Mouse (Mus musculus): Measurements from ENCODE around the gene Mrpl17. TPM values are rescaled to one million over a fixed set of nuclear protein-coding genes. Genes with fewer than 3 reads are reported as not detected.

Gene Mrpl17
- polyA plus RNA-seq, 1 experiment = 157 TPM

DNA sequence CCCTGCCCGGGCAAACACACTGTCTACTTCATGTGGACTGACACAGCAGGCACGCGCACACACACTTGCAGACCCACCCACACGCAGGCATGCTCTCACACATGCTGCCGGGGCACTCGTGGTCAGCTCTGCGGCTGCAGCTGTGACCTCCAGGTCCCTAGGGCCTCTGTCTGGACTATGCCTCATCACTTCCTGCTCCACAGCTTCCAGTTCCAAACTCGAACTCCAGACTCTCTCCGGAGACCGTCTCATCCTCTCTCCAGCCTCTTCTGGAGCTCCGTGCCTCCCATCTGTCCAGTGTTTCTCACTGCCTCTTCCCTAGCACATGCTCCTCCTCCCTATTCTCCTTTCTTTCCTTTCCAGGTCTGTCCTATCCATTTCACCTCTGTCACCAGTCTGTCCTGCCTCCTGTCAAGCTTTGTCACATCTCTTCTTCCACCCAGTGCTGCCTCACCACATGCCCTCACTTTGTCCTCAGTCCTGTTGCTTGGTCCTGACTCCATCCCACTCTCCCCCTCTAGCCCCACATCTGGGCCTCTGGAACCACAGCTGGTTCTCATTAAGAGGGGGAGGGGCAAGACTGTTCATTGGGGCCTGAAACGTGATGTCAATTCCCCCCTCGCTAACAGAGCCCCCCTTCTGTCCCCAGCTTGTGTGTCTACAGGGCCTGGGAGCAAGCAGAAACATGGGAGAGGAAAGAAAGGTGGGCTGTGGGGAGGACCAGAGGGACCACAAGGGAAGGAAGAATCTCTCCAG lies 32.9 kb downstream of the Mrpl17 start:
- H3K36me3 ChIP-seq (ENCODE audit: control insufficient read depth, insufficient read depth, low read length) = no peaks in the 10 kb centered on the region
- DNase-seq = no peak
- H3K4me3 ChIP-seq (ENCODE audit: control insufficient read depth, insufficient read depth, low read length) = no peak overlapping the region
- WGBS = 38% methylated on average over 13 of the region's 13 CpGs
- peaks cover 16% of the 10 kb centered on the region for H3K4me1 ChIP-seq (replicated peaks; ENCODE audit: control insufficient read depth, insufficient read depth, low read length)
- no peaks in the 10 kb centered on the region for H3K27me3 ChIP-seq (ENCODE audit: control insufficient read depth, insufficient read depth, low read length)
- H3K27ac ChIP-seq (ENCODE audit: control insufficient read depth, insufficient read depth, low read length) = peak overlapping the region; percentile 41; the same call in 1 of the 2 replicates
- no peak for TF ChIP-seq POLR2A (IDR thresholded peaks at IDR 0.05; ENCODE audit: control insufficient read depth, extremely low read depth, insufficient read depth, low read length, poor library complexity)
- no peak for TF ChIP-seq CTCF (IDR thresholded peaks at IDR 0.05; ENCODE audit: borderline replicate concordance, control insufficient read depth, extremely low read depth, insufficient read depth, low read length, poor library complexity)

DNA sequence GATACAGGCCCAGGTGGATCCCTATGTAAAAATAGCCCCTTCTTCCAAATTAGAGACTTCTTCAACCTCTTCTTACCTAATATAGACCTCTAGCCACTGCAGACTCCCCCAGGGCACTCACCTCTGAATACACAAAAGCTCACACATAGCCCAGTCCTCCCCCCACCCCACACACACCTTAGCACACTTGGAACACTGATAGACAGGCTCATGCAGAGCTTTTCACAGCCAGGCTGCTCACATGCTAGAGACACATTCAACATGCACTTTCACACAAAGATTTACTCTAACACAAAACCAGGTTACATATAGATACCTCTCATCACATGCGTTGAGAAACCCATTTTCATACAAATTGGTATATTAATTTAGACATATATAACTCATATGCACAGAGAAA lies 33.6 kb downstream of the Mrpl17 start:
- Histone ChIP-seq H3K4me1 (replicated peaks; ENCODE audit: control insufficient read depth, insufficient read depth, low read length) (peaks cover 16% of the 10 kb centered on the region), H3K36me3 (ENCODE audit: control insufficient read depth, insufficient read depth, low read length) (no peaks in the 10 kb centered on the region), H3K27me3 (ENCODE audit: control insufficient read depth, insufficient read depth, low read length) (no peaks in the 10 kb centered on the region), H3K4me3 (ENCODE audit: control insufficient read depth, insufficient read depth, low read length) (no peak overlapping the region), H3K27ac (ENCODE audit: control insufficient read depth, insufficient read depth, low read length) (no peak overlapping the region)
- DNase-seq = no peak
- WGBS = 98% methylated on average over 1 of the region's 1 CpGs
- TF ChIP-seq POLR2A (IDR thresholded peaks at IDR 0.05; ENCODE audit: control insufficient read depth, extremely low read depth, insufficient read depth, low read length, poor library complexity) = no peak

DNA sequence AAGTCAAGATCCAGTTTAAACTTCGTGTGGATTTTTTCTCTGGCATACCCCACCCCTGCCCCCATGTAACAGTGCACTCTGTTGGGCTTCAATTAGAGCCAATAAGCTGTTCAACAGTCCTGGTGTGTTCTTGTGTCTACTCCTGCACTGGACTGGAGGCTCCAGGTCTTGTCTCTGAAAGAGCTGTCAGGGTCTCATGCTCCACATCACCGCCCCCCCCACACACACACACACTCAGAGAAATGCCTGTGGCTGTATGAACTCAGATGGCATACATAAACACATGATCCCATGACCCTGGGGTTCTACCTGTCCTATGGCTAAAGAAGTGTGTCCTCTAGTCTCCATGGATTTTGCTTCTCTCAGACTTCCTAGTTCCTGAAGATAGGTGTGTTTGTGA lies 34.9 kb downstream of the Mrpl17 start:
- Histone ChIP-seq H3K27ac (ENCODE audit: control insufficient read depth, insufficient read depth, low read length) (no peak overlapping the region), H3K27me3 (ENCODE audit: control insufficient read depth, insufficient read depth, low read length) (no peaks in the 10 kb centered on the region), H3K36me3 (ENCODE audit: control insufficient read depth, insufficient read depth, low read length) (no peaks in the 10 kb centered on the region), H3K4me3 (ENCODE audit: control insufficient read depth, insufficient read depth, low read length) (no peak overlapping the region), H3K4me1 (replicated peaks; ENCODE audit: control insufficient read depth, insufficient read depth, low read length) (peaks cover 16% of the 10 kb centered on the region)
- no peak for TF ChIP-seq POLR2A (IDR thresholded peaks at IDR 0.05; ENCODE audit: control insufficient read depth, extremely low read depth, insufficient read depth, low read length, poor library complexity)
- TF ChIP-seq CTCF (IDR thresholded peaks at IDR 0.05; ENCODE audit: borderline replicate concordance, control insufficient read depth, extremely low read depth, insufficient read depth, low read length, poor library complexity) = no peak
- no peak for DNase-seq
- WGBS = 88% methylated on average over 2 of the region's 2 CpGs

DNA sequence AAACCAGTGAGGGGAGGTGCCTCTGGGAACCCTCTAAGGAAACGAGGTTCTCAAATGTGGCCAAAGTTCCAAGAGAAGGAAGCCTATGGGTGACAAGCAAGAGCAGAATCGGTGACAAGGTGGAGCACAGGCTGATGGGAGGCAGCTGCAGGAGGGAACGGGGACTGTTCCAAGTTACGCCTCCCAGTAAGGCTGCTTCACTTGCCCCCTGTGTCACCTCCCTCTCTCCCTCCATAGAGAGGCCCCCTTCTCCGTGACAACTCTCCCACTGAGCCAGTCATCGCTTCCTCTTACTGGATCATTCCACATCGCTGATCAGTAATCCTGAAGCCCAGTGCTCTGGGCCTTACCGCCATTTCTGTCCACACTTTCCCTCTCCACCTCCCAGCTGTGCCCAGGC lies 36.2 kb downstream of the Mrpl17 start:
- H3K4me3 ChIP-seq (ENCODE audit: control insufficient read depth, insufficient read depth, low read length) = no peak overlapping the region
- H3K27me3 ChIP-seq (ENCODE audit: control insufficient read depth, insufficient read depth, low read length) = no peaks in the 10 kb centered on the region

DNA sequence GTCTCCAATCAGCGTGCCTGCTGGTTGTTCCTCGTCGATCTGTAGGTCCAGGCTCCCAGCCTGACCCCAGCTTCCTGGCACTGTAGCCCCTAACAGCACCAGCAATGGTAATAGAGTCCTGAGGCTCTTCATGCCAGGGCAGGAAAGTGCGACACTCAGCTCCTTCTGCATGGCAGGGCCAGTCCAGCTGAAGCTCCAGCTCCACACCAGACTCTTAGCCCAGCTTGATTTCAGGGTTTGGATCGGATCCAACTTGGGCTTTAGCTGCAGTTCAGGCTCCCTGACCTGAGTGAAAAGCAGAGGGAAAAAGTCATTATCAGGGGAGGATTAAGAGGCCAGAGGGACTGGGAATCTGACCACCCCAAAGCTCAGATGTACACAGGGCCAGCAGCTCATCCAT lies 37.9 kb downstream of the Mrpl17 start:
- H3K4me1 ChIP-seq (replicated peaks; ENCODE audit: control insufficient read depth, insufficient read depth, low read length) = peaks cover 5% of the 10 kb centered on the region
- WGBS = 88% methylated on average over 5 of the region's 5 CpGs
- no peak for TF ChIP-seq CTCF (IDR thresholded peaks at IDR 0.05; ENCODE audit: borderline replicate concordance, control insufficient read depth, extremely low read depth, insufficient read depth, low read length, poor library complexity)
- TF ChIP-seq POLR2A (IDR thresholded peaks at IDR 0.05; ENCODE audit: control insufficient read depth, extremely low read depth, insufficient read depth, low read length, poor library complexity) = no peak
- no peak overlapping the region for H3K27ac ChIP-seq (ENCODE audit: control insufficient read depth, insufficient read depth, low read length)
- no peaks in the 10 kb centered on the region for H3K27me3 ChIP-seq (ENCODE audit: control insufficient read depth, insufficient read depth, low read length)
- no peaks in the 10 kb centered on the region for H3K36me3 ChIP-seq (ENCODE audit: control insufficient read depth, insufficient read depth, low read length)
- H3K4me3 ChIP-seq (ENCODE audit: control insufficient read depth, insufficient read depth, low read length) = no peak overlapping the region
- no peak for DNase-seq

More for the DNA sequence above, 36.2 kb downstream of the Mrpl17 start:
- no peak for TF ChIP-seq CTCF (IDR thresholded peaks at IDR 0.05; ENCODE audit: borderline replicate concordance, control insufficient read depth, extremely low read depth, insufficient read depth, low read length, poor library complexity)
- TF ChIP-seq POLR2A (IDR thresholded peaks at IDR 0.05; ENCODE audit: control insufficient read depth, extremely low read depth, insufficient read depth, low read length, poor library complexity) = no peak
- Histone ChIP-seq H3K4me1 (replicated peaks; ENCODE audit: control insufficient read depth, insufficient read depth, low read length) (peaks cover 16% of the 10 kb centered on the region), H3K36me3 (ENCODE audit: control insufficient read depth, insufficient read depth, low read length) (no peaks in the 10 kb centered on the region), H3K27ac (ENCODE audit: control insufficient read depth, insufficient read depth, low read length) (no peak overlapping the region)
- WGBS = 83% methylated on average over 8 of the region's 8 CpGs
- DNase-seq = no peak

DNA sequence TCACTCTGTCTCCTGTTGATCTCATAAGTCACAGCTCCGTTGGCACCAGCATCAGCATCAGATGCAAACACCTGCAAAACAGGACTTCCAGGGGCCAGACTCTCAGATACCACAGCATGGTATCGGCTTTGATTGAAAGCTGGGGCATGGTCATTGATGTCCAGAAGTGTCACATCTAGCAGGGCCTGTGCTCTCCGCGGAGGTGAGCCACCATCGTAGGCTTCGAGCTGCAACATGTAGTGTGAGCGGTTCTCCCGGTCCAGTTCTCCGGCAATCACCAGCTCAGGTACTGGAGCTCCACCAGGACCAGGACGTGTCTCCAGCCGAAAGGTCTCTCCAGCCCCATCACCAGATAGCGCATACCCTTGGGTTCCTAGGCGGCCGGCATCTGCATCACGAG lies 38.6 kb downstream of the Mrpl17 start:
- 97% methylated on average over 15 of the region's 15 CpGs for WGBS
- H3K27me3 ChIP-seq (ENCODE audit: control insufficient read depth, insufficient read depth, low read length) = no peaks in the 10 kb centered on the region
- TF ChIP-seq CTCF (IDR thresholded peaks at IDR 0.05; ENCODE audit: borderline replicate concordance, control insufficient read depth, extremely low read depth, insufficient read depth, low read length, poor library complexity) (no peak), POLR2A (IDR thresholded peaks at IDR 0.05; ENCODE audit: control insufficient read depth, extremely low read depth, insufficient read depth, low read length, poor library complexity) (no peak)

DNA sequence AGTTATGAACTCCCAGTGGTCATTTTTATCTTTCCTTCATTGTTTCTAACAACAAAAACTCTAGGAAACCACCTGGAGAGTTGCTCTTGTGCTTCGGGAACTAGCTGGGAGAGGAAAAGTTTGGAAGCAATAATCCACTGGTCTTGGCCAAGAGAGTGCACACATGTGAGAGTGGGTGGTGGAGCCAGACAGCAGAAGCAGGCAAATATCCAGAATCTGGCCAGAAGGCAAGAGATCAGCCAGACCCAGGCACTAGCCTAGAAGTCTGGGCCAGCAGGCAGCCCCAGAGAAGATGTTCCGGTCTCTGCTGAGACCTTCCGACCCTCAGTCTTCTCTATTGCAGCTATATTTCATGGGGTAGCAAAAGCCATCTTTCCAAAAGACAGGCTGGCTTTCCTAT lies 40.9 kb downstream of the Mrpl17 start:
- Histone ChIP-seq H3K4me3 (ENCODE audit: control insufficient read depth, insufficient read depth, low read length) (no peak overlapping the region), H3K27me3 (ENCODE audit: control insufficient read depth, insufficient read depth, low read length) (no peaks in the 10 kb centered on the region), H3K27ac (ENCODE audit: control insufficient read depth, insufficient read depth, low read length) (no peak overlapping the region), H3K4me1 (replicated peaks; ENCODE audit: control insufficient read depth, insufficient read depth, low read length) (no peaks in the 10 kb centered on the region), H3K36me3 (ENCODE audit: control insufficient read depth, insufficient read depth, low read length) (no peaks in the 10 kb centered on the region)
- no peak for DNase-seq
- TF ChIP-seq POLR2A (IDR thresholded peaks at IDR 0.05; ENCODE audit: control insufficient read depth, extremely low read depth, insufficient read depth, low read length, poor library complexity) (no peak), CTCF (IDR thresholded peaks at IDR 0.05; ENCODE audit: borderline replicate concordance, control insufficient read depth, extremely low read depth, insufficient read depth, low read length, poor library complexity) (no peak)
- WGBS = 99% methylated on average over 3 of the region's 3 CpGs

More for the DNA sequence above, 38.6 kb downstream of the Mrpl17 start:
- H3K27ac ChIP-seq (ENCODE audit: control insufficient read depth, insufficient read depth, low read length) = no peak overlapping the region
- H3K36me3 ChIP-seq (ENCODE audit: control insufficient read depth, insufficient read depth, low read length) = no peaks in the 10 kb centered on the region
- DNase-seq = no peak
- no peak overlapping the region for H3K4me3 ChIP-seq (ENCODE audit: control insufficient read depth, insufficient read depth, low read length)
- no peaks in the 10 kb centered on the region for H3K4me1 ChIP-seq (replicated peaks; ENCODE audit: control insufficient read depth, insufficient read depth, low read length)
